In the genomic region with DNA sequence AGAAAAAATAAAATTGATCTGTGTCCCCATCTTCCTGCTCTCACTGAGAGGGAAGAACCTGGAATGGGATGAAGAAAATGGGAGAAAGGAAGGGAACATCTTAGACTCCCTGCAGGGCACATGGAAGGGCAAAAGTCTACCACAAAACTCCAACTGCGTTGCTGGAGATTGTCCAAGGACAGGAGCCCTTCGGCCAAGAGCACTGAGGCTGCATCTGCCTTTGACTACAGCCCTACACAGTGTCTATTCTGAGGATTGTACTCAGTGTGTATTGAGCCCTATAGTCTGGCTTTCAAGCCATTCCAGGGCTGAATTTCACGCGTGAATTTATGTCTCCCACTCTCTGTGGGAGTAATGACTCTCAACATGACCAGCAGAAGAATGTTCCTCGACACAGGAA, we compare ENCODE assay signal across 13 mouse cellular contexts. TPM values are rescaled to one million over a fixed set of nuclear protein-coding genes. Genes with fewer than 3 reads are reported as not detected.
DNase-seq lines count a peak whose midpoint lies in the region; ATAC-seq and TF ChIP-seq lines count a peak whose summit lies in the region.
"Had no signal": no experiment of that assay in that cellular context is flagged by ENCODE, and none has a peak within 500 bp of the region (broad histone marks: within the 10 kb centered on the region; RNA-seq: fewer than 3 reads in every experiment).

No protein-coding gene starts in this region.

- TF ChIP-seq CTCF in cortical plate, adult 2 months (IDR thresholded peaks at IDR 0.05; ENCODE audit: extremely low read depth, insufficient read depth, low read length) = no peak
- TF ChIP-seq CTCF in thymus, adult 2 months (IDR thresholded peaks at IDR 0.05; ENCODE audit: borderline replicate concordance, control insufficient read depth, extremely low read depth, insufficient read depth, low read length, poor library complexity) = no peak

- no peaks in the 10 kb centered on the region for H3K9me3 ChIP-seq in kidney, embryonic 15.5 days (replicated peaks)
- H3K9me3 ChIP-seq: heart, embryonic 15.5 days; liver, embryonic 12.5 days had no signal

- 51% methylated on average over 5 of the region's 5 CpGs for WGBS in kidney, embryonic 15.5 days
- WGBS in thymus, adult 2 months = 83% methylated on average over 5 of the region's 5 CpGs

- no peak overlapping the region for H3K4me2 ChIP-seq in kidney, embryonic 15.5 days
- H3K4me2 ChIP-seq: heart, embryonic 15.5 days; liver, embryonic 12.5 days had no signal

- H3K27ac ChIP-seq in kidney, embryonic 15.5 days = no peak overlapping the region
- peak overlapping the region; percentile 97 for H3K27ac ChIP-seq in cortical plate, adult 2 months (ENCODE audit: insufficient read depth, low read length)
- H3K27ac ChIP-seq in thymus, adult 2 months (ENCODE audit: control insufficient read depth, insufficient read depth, low read length) = no peak overlapping the region
- H3K27ac ChIP-seq: heart, embryonic 15.5 days; liver, embryonic 12.5 days had no signal

- peaks cover 12% of the 10 kb centered on the region for H3K4me1 ChIP-seq in kidney, embryonic 15.5 days
- peaks cover 8% of the 10 kb centered on the region for H3K4me1 ChIP-seq in cortical plate, adult 2 months (ENCODE audit: control insufficient read depth, insufficient read depth, low read length)
- H3K4me1 ChIP-seq in thymus, adult 2 months (replicated peaks; ENCODE audit: control insufficient read depth, insufficient read depth, low read length) = no peaks in the 10 kb centered on the region
- H3K4me1 ChIP-seq: liver, embryonic 12.5 days had no signal

- ATAC-seq in kidney, embryonic 15.5 days (replicated peaks; ENCODE audit: low FRiP score) = no peak
- ATAC-seq in cerebellum, adult (ENCODE audit: insufficient number of reproducible peaks, low FRiP score, low TSS enrichment) = peak; percentile 68
- ATAC-seq: liver, embryonic 12.5 days had no signal

- no peak overlapping the region for H3K9ac ChIP-seq in kidney, embryonic 15.5 days
- H3K9ac ChIP-seq: heart, embryonic 15.5 days; liver, embryonic 12.5 days had no signal

- no peaks in the 10 kb centered on the region for H3K27me3 ChIP-seq in kidney, embryonic 15.5 days
- H3K27me3 ChIP-seq in thymus, adult 2 months (ENCODE audit: control insufficient read depth, insufficient read depth, low read length) = no peaks in the 10 kb centered on the region
- H3K27me3 ChIP-seq: heart, embryonic 15.5 days; liver, embryonic 12.5 days had no signal

- peak; percentile 57 to 83 for DNase-seq in adrenal gland, adult (ENCODE audit: inconsistent age in 2 of 2, low spot score in 1 of 2)
- no peak for DNase-seq in adrenal gland, adult 18-20 months (ENCODE audit: low spot score in 2 of 2)
- DNase-seq in kidney, postnatal 10 days = peak; percentile 36
- no peak for DNase-seq in urinary bladder, postnatal 25 days (ENCODE audit: low spot score)
- DNase-seq in thymus, adult 2 months = no peak
- DNase-seq: kidney, adult 8-10 months; lung, postnatal 36 days; right cerebral cortex, postnatal 4 days had no signal

- peaks cover 2% of the 10 kb centered on the region; the same call in 1 of the 2 replicates for H3K36me3 ChIP-seq in kidney, embryonic 15.5 days
- no peaks in the 10 kb centered on the region for H3K36me3 ChIP-seq in thymus, adult 2 months (ENCODE audit: control insufficient read depth, insufficient read depth, low read length)
- H3K36me3 ChIP-seq: heart, embryonic 15.5 days; liver, embryonic 12.5 days had no signal

- no peak for TF ChIP-seq POLR2A in cortical plate, adult 2 months (IDR thresholded peaks at IDR 0.05; ENCODE audit: extremely low read depth, insufficient read depth, low read length)
- no peak for TF ChIP-seq POLR2A in thymus, adult 2 months (IDR thresholded peaks at IDR 0.05; ENCODE audit: control insufficient read depth, extremely low read depth, insufficient read depth, low read length, poor library complexity)

- H3K4me3 ChIP-seq in kidney, embryonic 15.5 days (replicated peaks) = no peak overlapping the region
- no peak overlapping the region for H3K4me3 ChIP-seq in cortical plate, adult 2 months (ENCODE audit: insufficient read depth, low read length)
- H3K4me3 ChIP-seq in thymus, adult 2 months (ENCODE audit: control insufficient read depth, insufficient read depth, low read length) = no peak overlapping the region
- H3K4me3 ChIP-seq: heart, embryonic 15.5 days; liver, embryonic 12.5 days had no signal

RNA-seq across cellular contexts. Expression of a gene that starts 16.2 kb away (rescaled TPM):
- total RNA-seq in adrenal gland, adult 18-20 months (2021) = 10 to 100 TPM; 53.9 to 85.9 TPM
- polyA plus RNA-seq in kidney, embryonic 15.5 days (2015; fragmentation: Nextera tagmentation; extraction: Ambion mirVana) = 362 and 367 TPM in 2 replicates
- polyA plus RNA-seq in cortical plate, adult 2 months (2012; rRNA removed) = 446 and 493 TPM in 2 replicates
- 2.6 and 2.9 TPM in 2 replicates for polyA plus RNA-seq in thymus, adult 2 months (2012; rRNA removed)

Comparison
In these comparisons a context has a peak if more than half of its experiments do, and no peak if none do; other contexts are left out.
1. DNase-seq: peak in adrenal gland, adult (2 of 2) and kidney, postnatal 10 days (single experiment); none in adrenal gland, adult 18-20 months (0 of 2), urinary bladder, postnatal 25 days (single experiment) and thymus, adult 2 months (single experiment).
2. RNA of a gene that starts 16.2 kb away (polyA plus RNA-seq): 446 to 493 TPM in cortical plate, adult 2 months and 362 to 367 TPM in kidney, embryonic 15.5 days; 2.6 to 2.9 TPM in thymus, adult 2 months; every median in the first group is over 10 times any median in the second.